Mouse (Mus musculus) heart, postnatal 10 days (tissue): ENCODE data around the gene Sept6. TPM values are rescaled to one million over a fixed set of nuclear protein-coding genes. Genes with fewer than 3 reads are reported as not detected.
A peak's percentile ranks its signal among the peaks of the same experiment; 100 is the strongest.

Experiments used
- DNase-seq, 2 experiments: peaks; one replicate each; pipeline ENCODE4 v3.0.0; 2021
- intact Hi-C: fragments of 180-260 bp; cut with DNase I; formaldehyde crosslinking; loops from one replicate; pipeline ENCODE4 v1.15.1; 2025
- total RNA-seq, 2 experiments: library from RNA; stranded (reverse); gene quantifications; 2 replicates each; pipeline ENCODE4 v1.2.3; 2021

Sept6 gene
- total RNA-seq, 2 experiments from 2014 or later = 23.2 to 25.0 TPM

- intact Hi-C loops = loop anchor here (2.0 kb wide), 1 partner anchor 28 kb away; the partner anchor contains the start of gene Nkrf
These were observed 116.9 kb downstream of the Sept6 start for GRCm38 (mm10) chrX:36874704-36875128.

GRCm38 (mm10) chrX:36874178-36874696 lies 117.4 kb downstream of the Sept6 start:
- intact Hi-C loops = loop anchor here (2.0 kb wide), 1 partner anchor 29 kb away; the partner anchor contains the start of gene Nkrf
- peak; percentile 90 to 92 for DNase-seq

More at GRCm38 (mm10) chrX:36874704-36875128, 116.9 kb downstream of the Sept6 start:
- DNase-seq = peak in 1 of 2 experiments; percentile 28

GRCm38 (mm10) chrX:36873765-36874164 lies 117.8 kb downstream of the Sept6 start, which contains the start of the genes Ube2a and C330007P06Rik:
TSS of gene Ube2a (plus strand) at chrX:36873900.
TSS of gene C330007P06Rik (minus strand) at chrX:36874111.
- peak in 1 of 2 experiments; percentile 0 for DNase-seq
- intact Hi-C loops = loop anchor here (2.0 kb wide), 1 partner anchor 29 kb away; the partner anchor contains the start of gene Nkrf

- DNase-seq = no peak
- intact Hi-C loops = no loop called here
These were observed 121.2 kb downstream of the Sept6 start for GRCm38 (mm10) chrX:36870372-36870771.

- intact Hi-C loops = no loop called here
- DNase-seq = no peak
These were observed 126.8 kb downstream of the Sept6 start for GRCm38 (mm10) chrX:36864609-36865328.

- DNase-seq = peak; percentile 84 to 89
- intact Hi-C loops = no loop called here
These were observed 127.6 kb downstream of the Sept6 start for GRCm38 (mm10) chrX:36863766-36864608.

Other genes starting within 250 kb of the Sept6 start
- under 1 TPM; 0.30 to 0.60 TPM for gene Slc25a43, start 248.1 kb downstream of the Sept6 start, total RNA-seq
- gene Slc25a5, start 196.1 kb downstream of the Sept6 start, total RNA-seq = 100 to 1,000 TPM; 708 to 807 TPM
- gene Ube2a, start 117.9 kb downstream of the Sept6 start, total RNA-seq = 10 to 100 TPM; 74.7 to 76.4 TPM
- gene C330007P06Rik, start 117.7 kb downstream of the Sept6 start, total RNA-seq = 10 to 100 TPM; 19.2 to 22.3 TPM
- 1 to 10 TPM; 3.2 to 3.9 TPM for gene Nkrf, start 88.9 kb downstream of the Sept6 start, total RNA-seq
- gene Sowahd, start 57.1 kb upstream of the Sept6 start, total RNA-seq = not detected
- gene Rpl39, start 93.6 kb upstream of the Sept6 start, total RNA-seq = 100 to 1,000 TPM; 487 to 510 TPM
- 1 to 10 TPM; 8.2 to 9.1 TPM for gene Upf3b, start 118.5 kb upstream of the Sept6 start, total RNA-seq
- gene Nkap, start 135.0 kb upstream of the Sept6 start, total RNA-seq = 10 to 100 TPM; 10.7 to 12.2 TPM
- not detected for gene Akap14, start 177.0 kb upstream of the Sept6 start, total RNA-seq
- gene Ndufa1, start 199.4 kb upstream of the Sept6 start, total RNA-seq = 100 to 1,000 TPM; 829 to 849 TPM
- 1 to 10 TPM; 2.9 to 4.1 TPM for gene Rnf113a1, start 199.5 kb upstream of the Sept6 start, total RNA-seq
- gene Gm9, start 219.2 kb upstream of the Sept6 start, total RNA-seq = not detected
- gene Rhox1, start 230.5 kb upstream of the Sept6 start, total RNA-seq = not detected